Mouse (Mus musculus) testis, postnatal 10 days (tissue): ENCODE measurements at regions not wholly inside any gene's neighbourhood (a gene's known extent, or its start where the extent isn't known, plus 50 kb on each side); places are given as distances from the start of the nearest gene placed in this dataset.

Experiments used
- DNase-seq: peaks from one replicate; pipeline ENCODE4 v3.0.0; 2021; ENCODE audit warnings: low spot score

- no peak for DNase-seq
Measured at GRCm38 (mm10) chr9:112431920-112432437, 196.2 kb upstream of the Arpp21 start.

- no peak for DNase-seq
Measured at GRCm38 (mm10) chr9:112429196-112429595, 193.5 kb upstream of the Arpp21 start.

GRCm38 (mm10) chr9:112405772-112406315 lies 170.1 kb upstream of the Arpp21 start:
- DNase-seq: no peak

GRCm38 (mm10) chr9:112370746-112371145 lies 135.0 kb upstream of the Arpp21 start:
- DNase-seq: no peak

- no peak for DNase-seq
Measured at GRCm38 (mm10) chr9:112367291-112367690, 131.6 kb upstream of the Arpp21 start.

GRCm38 (mm10) chr9:112361355-112361754 lies 125.6 kb upstream of the Arpp21 start:
- no peak for DNase-seq

- DNase-seq: no peak
Measured at GRCm38 (mm10) chr9:112358711-112359298, 123.1 kb upstream of the Arpp21 start.

- no peak for DNase-seq
Measured at GRCm38 (mm10) chr9:112353196-112353595, 117.5 kb upstream of the Arpp21 start.

GRCm38 (mm10) chr9:112348942-112349341 lies 113.2 kb upstream of the Arpp21 start:
- no peak for DNase-seq

- no peak for DNase-seq
Measured at GRCm38 (mm10) chr9:112344792-112345191, 109.1 kb upstream of the Arpp21 start.

- DNase-seq: no peak
Measured at GRCm38 (mm10) chr9:112340363-112340762, 104.6 kb upstream of the Arpp21 start.

- DNase-seq: no peak
Measured at GRCm38 (mm10) chr9:112320016-112320415, 84.3 kb upstream of the Arpp21 start.

GRCm38 (mm10) chr9:112308950-112309349 lies 73.2 kb upstream of the Arpp21 start:
- DNase-seq: no peak

GRCm38 (mm10) chr9:112307837-112308236 lies 72.1 kb upstream of the Arpp21 start:
- no peak for DNase-seq

- DNase-seq: no peak
Measured at GRCm38 (mm10) chr9:112291875-112292274, 56.1 kb upstream of the Arpp21 start.
